Mouse (Mus musculus): ENCODE measurements around the gene Fyn. TPM values are rescaled to one million over a fixed set of nuclear protein-coding genes. Genes with fewer than 3 reads are reported as not detected.

Fyn gene
- polyA plus RNA-seq, 1 experiment from 2014 or later: 36.0 TPM

GRCm38 (mm10) chr10:39370786-39371221 lies 2.1 kb downstream of the Fyn start:
- H3K4me1 ChIP-seq (replicated peaks; ENCODE audit: control insufficient read depth, insufficient read depth, low read length): peaks cover 31% of the 10 kb centered on the region
- peak overlapping the region; percentile 71 for H3K4me2 ChIP-seq (ENCODE audit: low read length)
- 6% methylated on average over 8 of the region's 8 CpGs for WGBS
- H3K9me3 ChIP-seq (ENCODE audit: control insufficient read depth, low read length): no peaks in the 10 kb centered on the region
- DNase-seq (ENCODE audit: low spot score): no peak
- peak overlapping the region; percentile 89 for H3K27ac ChIP-seq (ENCODE audit: low read depth)
- peak; percentile 26; the same call in 1 of the 2 replicates for ATAC-seq (replicated peaks; ENCODE audit: low FRiP score, low TSS enrichment, low read depth)
- peaks cover 7% of the 10 kb centered on the region; the same call in 1 of the 2 replicates for H3K27me3 ChIP-seq (replicated peaks; ENCODE audit: control insufficient read depth, insufficient read depth, low read length)
- no peaks in the 10 kb centered on the region for H3K36me3 ChIP-seq (ENCODE audit: control insufficient read depth, insufficient read depth, low read length)
- H3K9ac ChIP-seq (ENCODE audit: low read length): peak overlapping the region; percentile 90
- peak overlapping the region; percentile 82 for H3K4me3 ChIP-seq (ENCODE audit: low read depth, low read length)

GRCm38 (mm10) chr10:39371467-39371866 lies 2.8 kb downstream of the Fyn start:
- DNase-seq (ENCODE audit: low spot score) (no peak), ATAC-seq (replicated peaks; ENCODE audit: low FRiP score, low TSS enrichment, low read depth) (no peak)
- H3K4me2 ChIP-seq (ENCODE audit: low read length): peak overlapping the region; percentile 71
- no peaks in the 10 kb centered on the region for H3K36me3 ChIP-seq (ENCODE audit: control insufficient read depth, insufficient read depth, low read length)
- peaks cover 37% of the 10 kb centered on the region for H3K4me1 ChIP-seq (replicated peaks; ENCODE audit: control insufficient read depth, insufficient read depth, low read length)
- H3K27me3 ChIP-seq (replicated peaks; ENCODE audit: control insufficient read depth, insufficient read depth, low read length): peaks cover 7% of the 10 kb centered on the region; the same call in 1 of the 2 replicates
- WGBS: 63% methylated on average over 2 of the region's 2 CpGs
- H3K9ac ChIP-seq (ENCODE audit: low read length): peak overlapping the region; percentile 18
- H3K27ac ChIP-seq (ENCODE audit: low read depth): peak overlapping the region; percentile 89; the same call in 1 of the 2 replicates
- peak overlapping the region; percentile 82; the same call in 1 of the 2 replicates for H3K4me3 ChIP-seq (ENCODE audit: low read depth, low read length)
- H3K9me3 ChIP-seq (ENCODE audit: control insufficient read depth, low read length): no peaks in the 10 kb centered on the region

GRCm38 (mm10) chr10:39371991-39372390 lies 3.3 kb downstream of the Fyn start:
- Histone ChIP-seq H3K4me3 (ENCODE audit: low read depth, low read length) (no peak overlapping the region), H3K27me3 (replicated peaks; ENCODE audit: control insufficient read depth, insufficient read depth, low read length) (peaks cover 7% of the 10 kb centered on the region; the same call in 1 of the 2 replicates), H3K4me2 (ENCODE audit: low read length) (peak overlapping the region; percentile 71), H3K36me3 (ENCODE audit: control insufficient read depth, insufficient read depth, low read length) (no peaks in the 10 kb centered on the region), H3K9me3 (ENCODE audit: control insufficient read depth, low read length) (no peaks in the 10 kb centered on the region), H3K4me1 (replicated peaks; ENCODE audit: control insufficient read depth, insufficient read depth, low read length) (peaks cover 40% of the 10 kb centered on the region), H3K27ac (ENCODE audit: low read depth) (no peak overlapping the region), H3K9ac (ENCODE audit: low read length) (no peak overlapping the region)
- ATAC-seq (replicated peaks; ENCODE audit: low FRiP score, low TSS enrichment, low read depth) (no peak), DNase-seq (ENCODE audit: low spot score) (no peak)
- 74% methylated on average over 5 of the region's 5 CpGs for WGBS

- Histone ChIP-seq H3K27me3 (replicated peaks; ENCODE audit: control insufficient read depth, insufficient read depth, low read length) (no peaks in the 10 kb centered on the region), H3K27ac (ENCODE audit: low read depth) (no peak overlapping the region), H3K36me3 (ENCODE audit: control insufficient read depth, insufficient read depth, low read length) (no peaks in the 10 kb centered on the region), H3K4me3 (ENCODE audit: low read depth, low read length) (no peak overlapping the region), H3K4me1 (replicated peaks; ENCODE audit: control insufficient read depth, insufficient read depth, low read length) (peaks cover 37% of the 10 kb centered on the region), H3K9ac (ENCODE audit: low read length) (no peak overlapping the region), H3K4me2 (ENCODE audit: low read length) (no peak overlapping the region), H3K9me3 (ENCODE audit: control insufficient read depth, low read length) (no peaks in the 10 kb centered on the region)
- no peak for DNase-seq (ENCODE audit: low spot score)
- WGBS: 76% methylated on average over 9 of the region's 9 CpGs
- ATAC-seq (replicated peaks; ENCODE audit: low FRiP score, low TSS enrichment, low read depth): 0 out of 2 replicates have a peak, but pooled peaks have one; percentile 47
These were observed 8.0 kb downstream of the Fyn start for GRCm38 (mm10) chr10:39376676-39377075.

GRCm38 (mm10) chr10:39377219-39377618 lies 8.6 kb downstream of the Fyn start:
- H3K27me3 ChIP-seq (replicated peaks; ENCODE audit: control insufficient read depth, insufficient read depth, low read length): no peaks in the 10 kb centered on the region
- ATAC-seq (replicated peaks; ENCODE audit: low FRiP score, low TSS enrichment, low read depth) (peak; percentile 48; the same call in 1 of the 2 replicates), DNase-seq (ENCODE audit: low spot score) (no peak)
- H3K4me2 ChIP-seq (ENCODE audit: low read length): no peak overlapping the region
- H3K4me3 ChIP-seq (ENCODE audit: low read depth, low read length): no peak overlapping the region
- H3K4me1 ChIP-seq (replicated peaks; ENCODE audit: control insufficient read depth, insufficient read depth, low read length): peaks cover 32% of the 10 kb centered on the region
- WGBS: 72% methylated on average over 5 of the region's 5 CpGs
- H3K9me3 ChIP-seq (ENCODE audit: control insufficient read depth, low read length): no peaks in the 10 kb centered on the region
- no peak overlapping the region for H3K9ac ChIP-seq (ENCODE audit: low read length)
- no peak overlapping the region for H3K27ac ChIP-seq (ENCODE audit: low read depth)
- no peaks in the 10 kb centered on the region for H3K36me3 ChIP-seq (ENCODE audit: control insufficient read depth, insufficient read depth, low read length)

- Histone ChIP-seq H3K9me3 (ENCODE audit: control insufficient read depth, low read length) (no peaks in the 10 kb centered on the region), H3K4me2 (ENCODE audit: low read length) (no peak overlapping the region), H3K4me1 (replicated peaks; ENCODE audit: control insufficient read depth, insufficient read depth, low read length) (peaks cover 25% of the 10 kb centered on the region), H3K4me3 (ENCODE audit: low read depth, low read length) (no peak overlapping the region), H3K27me3 (replicated peaks; ENCODE audit: control insufficient read depth, insufficient read depth, low read length) (no peaks in the 10 kb centered on the region), H3K36me3 (ENCODE audit: control insufficient read depth, insufficient read depth, low read length) (no peaks in the 10 kb centered on the region), H3K9ac (ENCODE audit: low read length) (no peak overlapping the region), H3K27ac (ENCODE audit: low read depth) (no peak overlapping the region)
- DNase-seq (ENCODE audit: low spot score) (no peak), ATAC-seq (replicated peaks; ENCODE audit: low FRiP score, low TSS enrichment, low read depth) (no peak)
- WGBS: 77% methylated on average over 8 of the region's 8 CpGs
These were observed 9.5 kb downstream of the Fyn start for GRCm38 (mm10) chr10:39378025-39378603.

GRCm38 (mm10) chr10:39379287-39379686 lies 10.6 kb downstream of the Fyn start:
- H3K4me1 ChIP-seq (replicated peaks; ENCODE audit: control insufficient read depth, insufficient read depth, low read length): peaks cover 17% of the 10 kb centered on the region; the same call in 1 of the 2 replicates
- no peak for ATAC-seq (replicated peaks; ENCODE audit: low FRiP score, low TSS enrichment, low read depth)
- no peak overlapping the region for H3K9ac ChIP-seq (ENCODE audit: low read length)
- no peaks in the 10 kb centered on the region for H3K36me3 ChIP-seq (ENCODE audit: control insufficient read depth, insufficient read depth, low read length)
- 70% methylated on average over 10 of the region's 10 CpGs for WGBS
- no peaks in the 10 kb centered on the region for H3K27me3 ChIP-seq (replicated peaks; ENCODE audit: control insufficient read depth, insufficient read depth, low read length)
- H3K4me2 ChIP-seq (ENCODE audit: low read length): no peak overlapping the region
- H3K9me3 ChIP-seq (ENCODE audit: control insufficient read depth, low read length): no peaks in the 10 kb centered on the region
- DNase-seq (ENCODE audit: low spot score): no peak
- H3K27ac ChIP-seq (ENCODE audit: low read depth): no peak overlapping the region
- no peak overlapping the region for H3K4me3 ChIP-seq (ENCODE audit: low read depth, low read length)

- no peak for DNase-seq (ENCODE audit: low spot score)
- Histone ChIP-seq H3K4me2 (ENCODE audit: low read length) (no peak overlapping the region), H3K36me3 (ENCODE audit: control insufficient read depth, insufficient read depth, low read length) (no peaks in the 10 kb centered on the region), H3K9me3 (ENCODE audit: control insufficient read depth, low read length) (no peaks in the 10 kb centered on the region), H3K27me3 (replicated peaks; ENCODE audit: control insufficient read depth, insufficient read depth, low read length) (no peaks in the 10 kb centered on the region), H3K4me3 (ENCODE audit: low read depth, low read length) (no peak overlapping the region), H3K4me1 (replicated peaks; ENCODE audit: control insufficient read depth, insufficient read depth, low read length) (peaks cover 17% of the 10 kb centered on the region; the same call in 1 of the 2 replicates), H3K9ac (ENCODE audit: low read length) (no peak overlapping the region), H3K27ac (ENCODE audit: low read depth) (no peak overlapping the region)
- no peak for ATAC-seq (replicated peaks; ENCODE audit: low FRiP score, low TSS enrichment, low read depth)
- WGBS: 77% methylated on average over 5 of the region's 5 CpGs
These were observed 11.2 kb downstream of the Fyn start for GRCm38 (mm10) chr10:39379721-39380370.

Measured in intestine, embryonic 14.5 days (tissue).